Mouse (Mus musculus): Measurements from ENCODE around the gene Cxcr1.

GRCm38 (mm10) chr1:74196621-74197419 is 2.4 kb upstream of the Cxcr1 start:
- TF ChIP-seq TAL1 (IDR thresholded peaks at IDR 0.05; ENCODE audit: low read length): no peak
- no peak for TF ChIP-seq GATA1 (IDR thresholded peaks at IDR 0.05; ENCODE audit: low read length)

Measured in erythroblast, embryonic 14.5 days (primary cell).